ENCODE assay signal across 29 mouse cellular contexts in genomic region chr2:125575766-125576165, GRCm38 (mm10). TPM values are rescaled to one million over a fixed set of nuclear protein-coding genes. Genes with fewer than 3 reads are reported as not detected.
DNase-seq lines count a peak whose midpoint lies in the region; ATAC-seq and TF ChIP-seq lines count a peak whose summit lies in the region.
"Had no signal": no experiment of that assay in that cellular context is flagged by ENCODE, and none has a peak within 500 bp of the region (broad histone marks: within the 10 kb centered on the region; RNA-seq: fewer than 3 reads in every experiment).

No protein-coding gene starts in this region.

- peak; percentile 6 to 29 for DNase-seq in frontal cortex, adult 2 months (ENCODE audit: extremely low spot score in 1 of 2, low spot score in 1 of 2)
- DNase-seq in frontal cortex, postnatal 25 days (ENCODE audit: low spot score in 2 of 2) = no peak
- DNase-seq in left cerebral cortex, postnatal 25 days (ENCODE audit: low spot score in 2 of 2) = peak; percentile 23 to 56
- no peak for DNase-seq in left cerebral cortex, adult 18-20 months (ENCODE audit: low spot score in 2 of 2)
- DNase-seq in MEL (ENCODE audit: low read depth, low spot score) = peak; percentile 62
- DNase-seq: adrenal gland, postnatal 10 days; cerebellum, adult 11-12 months; cerebellum, adult 9-11 months; gastrocnemius, postnatal 25 days; heart, postnatal 14 days; kidney, postnatal 14 days; liver; lung, adult 2 months; lung, postnatal 10 days; midbrain, embryonic 14.5 days; retina, postnatal 1 day; thymus, adult 2 months; thymus, postnatal 36 days had no signal

- no peak for ATAC-seq in intestine, embryonic 16.5 days
- ATAC-seq: CD4-positive, CD25-positive, alpha-beta regulatory T cell, adult 4 months; forebrain, embryonic 15.5 days; hindbrain, postnatal 0 days; intestine, postnatal 0 days had no signal

- no peak overlapping the region for H3ac ChIP-seq in myocyte (ENCODE audit: control insufficient read depth, insufficient read length)

- H3K4me1 ChIP-seq in MEL (ENCODE audit: control insufficient read depth in 1 of 2, insufficient read depth in 2 of 2, low read length in 2 of 2) = no peaks in the 10 kb centered on the region; a peak in 1 of 4 replicates
- H3K4me1 ChIP-seq in intestine, embryonic 16.5 days (ENCODE audit: control insufficient read depth, insufficient read depth, low read length) = no peaks in the 10 kb centered on the region
- H3K4me1 ChIP-seq: embryonic facial prominence, embryonic 13.5 days; forebrain, embryonic 10.5 days; forebrain, embryonic 15.5 days; hindbrain, embryonic 12.5 days; neural tube, embryonic 15.5 days had no signal

- intact Hi-C loops in left cerebral cortex, postnatal 25 days (cut with DNase I) = no loop called here

- no peak for TF ChIP-seq POLR2A in MEL (IDR thresholded peaks at IDR 0.05; ENCODE audit: control insufficient read depth in 1 of 2, insufficient read depth in 1 of 2, low read depth in 1 of 2, low read length in 2 of 2, poor library complexity in 1 of 2)
- TF ChIP-seq POLR2A in myocyte (IDR thresholded peaks at IDR 0.05; ENCODE audit: insufficient read length, low read depth) = no peak

- no peak overlapping the region for H3K4me3 ChIP-seq in MEL (ENCODE audit: control insufficient read depth in 1 of 2, insufficient read depth in 1 of 2, low read depth in 2 of 2, low read length in 2 of 2)
- no peak overlapping the region for H3K4me3 ChIP-seq in myocyte
- H3K4me3 ChIP-seq in intestine, embryonic 16.5 days (ENCODE audit: low read length) = no peak overlapping the region
- H3K4me3 ChIP-seq: embryonic facial prominence, embryonic 13.5 days; forebrain, embryonic 10.5 days; forebrain, embryonic 15.5 days; hindbrain, embryonic 12.5 days; neural tube, embryonic 15.5 days had no signal

- TF ChIP-seq EP300 in MEL (IDR thresholded peaks at IDR 0.05; ENCODE audit: low read depth in 1 of 2, low read length in 2 of 2) = no peak

- H3K36me3 ChIP-seq in MEL (ENCODE audit: control insufficient read depth in 1 of 2, insufficient read depth in 2 of 2, low read length in 2 of 2) (peaks cover 2 to 27% of the 10 kb centered on the region in 2 experiments), myocyte (ENCODE audit: control insufficient read depth, insufficient read depth) (peaks cover 20% of the 10 kb centered on the region)
- peaks cover 16% of the 10 kb centered on the region for H3K36me3 ChIP-seq in intestine, embryonic 16.5 days (ENCODE audit: control insufficient read depth, insufficient read depth, low read length)

- H3K79me2 ChIP-seq in MEL (ENCODE audit: control insufficient read depth, insufficient read depth, low read length, poor library complexity) (0 out of 2 replicates have a peak, but pooled peaks cover 2% of the 10 kb centered on the region), myocyte (ENCODE audit: control insufficient read depth, insufficient read depth) (no peaks in the 10 kb centered on the region)

- H3K4me2 ChIP-seq in myocyte (ENCODE audit: low read depth) = peak overlapping the region; percentile 4
- H3K4me2 ChIP-seq in intestine, embryonic 16.5 days (ENCODE audit: low read depth, low read length) = no peak overlapping the region
- H3K4me2 ChIP-seq: embryonic facial prominence, embryonic 13.5 days; forebrain, embryonic 15.5 days; hindbrain, embryonic 12.5 days; neural tube, embryonic 15.5 days had no signal

- no peak overlapping the region for H3K27ac ChIP-seq in MEL (ENCODE audit: control insufficient read depth, low read depth, low read length)
- H3K27ac ChIP-seq in intestine, embryonic 16.5 days (ENCODE audit: low read length) = no peak overlapping the region
- H3K27ac ChIP-seq: embryonic facial prominence, embryonic 13.5 days; forebrain, embryonic 10.5 days; forebrain, embryonic 15.5 days; hindbrain, embryonic 12.5 days; hindbrain, postnatal 0 days; liver, embryonic 14.5 days; neural tube, embryonic 15.5 days had no signal

- H3K9ac ChIP-seq in MEL (ENCODE audit: control insufficient read depth, low read depth, low read length, poor library complexity, severe bottlenecking) = no peak overlapping the region
- no peak overlapping the region for H3K9ac ChIP-seq in intestine, embryonic 16.5 days (ENCODE audit: low read depth, low read length)
- H3K9ac ChIP-seq: embryonic facial prominence, embryonic 13.5 days; forebrain, embryonic 15.5 days; hindbrain, embryonic 12.5 days; liver, embryonic 14.5 days; neural tube, embryonic 15.5 days had no signal

- 83% methylated on average over 3 of the region's 3 CpGs for WGBS in intestine, embryonic 16.5 days

- TF ChIP-seq CTCF in MEL (IDR thresholded peaks at IDR 0.05 in 2 of 3, conservative IDR thresholded peaks at IDR 0.05 in 1 of 3; ENCODE audit: control insufficient read depth in 1 of 3, insufficient read depth in 1 of 3, low read depth in 2 of 3, low read length in 3 of 3, poor library complexity in 1 of 3, severe bottlenecking in 1 of 3) = no peak

- H3K27me3 ChIP-seq in MEL (ENCODE audit: control insufficient read depth in 1 of 2, insufficient read depth in 2 of 2, low read length in 2 of 2) = no peaks in the 10 kb centered on the region
- H3K27me3 ChIP-seq in myocyte (ENCODE audit: control insufficient read depth, insufficient read depth, insufficient read length) = no peaks in the 10 kb centered on the region
- H3K27me3 ChIP-seq in intestine, embryonic 16.5 days (replicated peaks; ENCODE audit: control insufficient read depth, insufficient read depth, low read length) = no peaks in the 10 kb centered on the region
- H3K27me3 ChIP-seq: embryonic facial prominence, embryonic 13.5 days; forebrain, embryonic 15.5 days; hindbrain, embryonic 12.5 days; neural tube, embryonic 15.5 days had no signal

- TF ChIP-seq RAD21 in MEL (IDR thresholded peaks at IDR 0.05; ENCODE audit: low read depth, low read length) = no peak

- no peaks in the 10 kb centered on the region for H3K9me3 ChIP-seq in MEL (replicated peaks; ENCODE audit: insufficient read depth, low read length)
- H3K9me3 ChIP-seq in intestine, embryonic 16.5 days (ENCODE audit: control insufficient read depth, low read length) = no peaks in the 10 kb centered on the region
- H3K9me3 ChIP-seq: embryonic facial prominence, embryonic 13.5 days; forebrain, embryonic 10.5 days; forebrain, embryonic 15.5 days; hindbrain, embryonic 12.5 days; neural tube, embryonic 15.5 days had no signal

TF ChIP-seq in MEL, 35 proteins besides CTCF, POLR2A, EP300 and RAD21:
- TF ChIP-seq USF1 (IDR thresholded peaks at IDR 0.05; ENCODE audit: low read depth, low read length) (no peak), SMC3 (IDR thresholded peaks at IDR 0.05; ENCODE audit: low read depth, low read length) (0 out of 2 replicates have a peak, but pooled peaks have one; percentile 13), TCF12 (IDR thresholded peaks at IDR 0.05; ENCODE audit: low read depth, low read length) (no peak), GATA1 (IDR thresholded peaks at IDR 0.05; ENCODE audit: low read depth, low read length) (peak; percentile 22; the same call in 1 of the 2 replicates), RCOR1 (IDR thresholded peaks at IDR 0.05; ENCODE audit: low read depth, low read length) (no peak), ELF1 (IDR thresholded peaks at IDR 0.05; ENCODE audit: low read depth, low read length) (no peak)
TF ChIP-seq in MEL: peak in this region for 2.

TF ChIP-seq in myocyte, 11 proteins besides CTCF, POLR2A, EP300 and RAD21:
- TF ChIP-seq MYOD1 (IDR thresholded peaks at IDR 0.05; ENCODE audit: control insufficient read depth in 1 of 3, insufficient read length in 2 of 3, low read depth in 2 of 3) (peak in 1 of 3 experiments; percentile 18), E2F4 (IDR thresholded peaks at IDR 0.05; ENCODE audit: insufficient read depth) (no peak), SRF (IDR thresholded peaks at IDR 0.05; ENCODE audit: control insufficient read depth, insufficient read length, low read depth) (no peak)
TF ChIP-seq in myocyte: peak in this region for 1.

RNA-seq across cellular contexts. Expression of gene Cep152, which starts 49.1 kb away (rescaled TPM):
- 1.8 and 2.2 TPM in 2 replicates for polyA plus RNA-seq in frontal cortex, adult 2 months (2012; rRNA removed)
- total RNA-seq in left cerebral cortex, postnatal 25 days (2021) = 1 to 10 TPM; 2.0 to 2.5 TPM
- 1 to 10 TPM; 2.6 TPM for total RNA-seq in left cerebral cortex, adult 18-20 months (2021)
- total RNA-seq in MEL (2012; rRNA removed) = 11.7 and 13.9 TPM in 2 replicates
- polyA plus RNA-seq in MEL (2012; ENCODE audit: insufficient read depth in 1 of 2, insufficient read length in 2 of 2, low read depth in 1 of 2, low replicate concordance in 2 of 2, missing spikeins in 1 of 2) (10 to 100 TPM in 1 of 2 experiments, not detected in 1; 14.1 TPM), myocyte (2012; fragmentation: generic; extraction: Trizol) (0.80 TPM)
- polyA plus RNA-seq in intestine, embryonic 16.5 days (2015; fragmentation: Nextera tagmentation; extraction: Ambion mirVana) = 3.5 and 3.7 TPM in 2 replicates

Comparison
In these comparisons a context has a peak if more than half of its experiments do, and no peak if none do; other contexts are left out.
1. DNase-seq: peak in frontal cortex, adult 2 months (2 of 2), left cerebral cortex, postnatal 25 days (2 of 2) and MEL (single experiment); none in frontal cortex, postnatal 25 days (0 of 2) and left cerebral cortex, adult 18-20 months (0 of 2).